Mouse (Mus musculus) embryonic fibroblast, embryonic 13.5 days (primary cell): Measurements from ENCODE around the gene Gm20219.

Experiments
- CTCF ChIP-seq: IDR thresholded peaks from 2 replicates; pipeline ENCODE4 v1.5.1; 2011; ENCODE audit warnings: mild to moderate bottlenecking, control low read depth, low read length, moderate library complexity, borderline replicate concordance; ENCODE audit not compliant: insufficient read depth
- POLR2A ChIP-seq: IDR thresholded peaks from 2 replicates; pipeline ENCODE4 v1.6.1; 2011; ENCODE audit warnings: low read depth, mild to moderate bottlenecking, control low read depth, low read length, moderate library complexity

- no peak for TF ChIP-seq POLR2A
- TF ChIP-seq CTCF, result no peak
Observed at GRCm38 (mm10) chr17:56536874-56537273, 17.3 kb downstream of the Gm20219 start.
